19 mouse cellular contexts compared by ENCODE assay signal in the genomic region with DNA sequence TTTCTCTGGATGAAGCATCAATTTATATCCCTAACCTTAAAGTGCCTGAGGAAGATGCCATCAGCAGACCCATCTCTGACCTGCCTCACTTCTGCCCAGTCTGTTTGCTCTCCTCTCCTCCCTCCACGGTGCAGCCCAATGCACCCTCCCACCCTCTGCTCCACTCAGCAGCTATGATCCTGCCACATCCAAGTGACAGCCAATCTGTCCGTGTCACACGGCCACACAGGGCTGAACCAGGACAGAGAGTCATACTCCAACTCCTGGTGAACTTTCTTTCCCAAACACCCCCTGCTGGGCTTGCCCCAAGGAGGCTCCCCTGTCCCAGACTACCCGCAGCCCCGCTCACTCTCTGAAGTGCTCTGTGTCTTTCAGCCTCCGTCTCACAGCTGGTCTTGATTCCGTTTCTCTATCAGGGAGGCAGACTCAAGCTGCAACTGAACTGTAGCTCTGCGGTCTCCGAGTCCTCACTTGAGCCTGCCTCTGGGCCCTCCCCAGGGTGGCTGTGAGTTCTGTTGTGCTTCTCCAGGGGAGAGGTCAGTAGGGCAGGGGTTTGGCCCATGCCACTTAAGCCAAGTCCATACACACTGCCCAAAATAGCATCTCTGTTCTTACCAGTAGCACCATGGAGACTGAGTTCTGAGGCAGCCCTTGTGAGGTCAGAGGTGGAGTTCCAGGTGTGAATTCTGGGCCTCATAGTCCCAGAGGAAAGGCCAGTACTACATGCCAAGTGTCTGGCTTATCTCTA. TPM values are rescaled to one million over a fixed set of nuclear protein-coding genes. Genes with fewer than 3 reads are reported as not detected.
DNase-seq lines count a peak whose midpoint lies in the region; ATAC-seq and TF ChIP-seq lines count a peak whose summit lies in the region.
"Had no signal": no experiment of that assay in that cellular context is flagged by ENCODE, and none has a peak within 500 bp of the region (broad histone marks: within the 10 kb centered on the region; RNA-seq: fewer than 3 reads in every experiment).

TSS of gene Aqp7 (minus strand) at position 616 of the 748 bp plus-strand sequence.

- no peak for TF ChIP-seq CTCF in small intestine, adult 2 months (IDR thresholded peaks at IDR 0.05; ENCODE audit: extremely low read depth, insufficient read length, insufficient replicate concordance, low read depth, low read length)

- TF ChIP-seq POLR2A in small intestine, adult 2 months (IDR thresholded peaks at IDR 0.05; ENCODE audit: low read depth, low read length), result no peak

- 52% methylated on average over 9 of the region's 9 CpGs for WGBS in neural tube, embryonic 14.5 days
- WGBS in neural tube, embryonic 15.5 days, result 59% methylated on average over 9 of the region's 9 CpGs
- WGBS in embryonic facial prominence, embryonic 13.5 days, result 13% methylated on average over 9 of the region's 9 CpGs
- 22% methylated on average over 9 of the region's 9 CpGs for WGBS in heart, embryonic 14.5 days
- 58% methylated on average over 9 of the region's 9 CpGs for WGBS in small intestine, adult 2 months

- H3K9ac ChIP-seq in neural tube, embryonic 14.5 days (replicated peaks; ENCODE audit: low read depth, low read length), result 0 out of 2 replicates have a peak within 1 kb of the TSS, but pooled peaks have one; percentile 11
- H3K9ac ChIP-seq in neural tube, embryonic 15.5 days (replicated peaks), result no peak within 1 kb of the TSS
- H3K9ac ChIP-seq in embryonic facial prominence, embryonic 13.5 days, result peak within 1 kb of the TSS; percentile 51
- H3K9ac ChIP-seq in heart, embryonic 14.5 days (ENCODE audit: low read length), result 0 out of 2 replicates have a peak within 1 kb of the TSS, but pooled peaks have one; percentile 13
- H3K9ac ChIP-seq: liver, embryonic 14.5 days had no signal

- H3K27ac ChIP-seq in neural tube, embryonic 14.5 days (ENCODE audit: low read depth, low read length), result no peak within 1 kb of the TSS
- no peak within 1 kb of the TSS for H3K27ac ChIP-seq in neural tube, embryonic 15.5 days (replicated peaks)
- H3K27ac ChIP-seq in embryonic facial prominence, embryonic 13.5 days, result peak within 1 kb of the TSS; percentile 18; the same call in 1 of the 2 replicates
- no peak within 1 kb of the TSS for H3K27ac ChIP-seq in heart, embryonic 14.5 days (replicated peaks in 1 of 2; ENCODE audit: control insufficient read depth in 1 of 2, insufficient read depth in 1 of 2, low read depth in 2 of 2, low read length in 2 of 2)
- no peak within 1 kb of the TSS for H3K27ac ChIP-seq in small intestine, adult 2 months (ENCODE audit: insufficient read depth, low read depth, low read length)
- H3K27ac ChIP-seq: liver, embryonic 14.5 days had no signal

- ATAC-seq in neural tube, embryonic 14.5 days (ENCODE audit: low read depth), result no peak
- ATAC-seq in neural tube, embryonic 15.5 days (ENCODE audit: low FRiP score), result no peak
- 0 out of 2 replicates have a peak, but pooled peaks have one; percentile 9 for ATAC-seq in embryonic facial prominence, embryonic 13.5 days (ENCODE audit: insufficient number of reproducible peaks, insufficient read depth, low FRiP score, low TSS enrichment, low read depth)
- ATAC-seq in heart, embryonic 14.5 days (ENCODE audit: insufficient number of reproducible peaks, insufficient read depth, low FRiP score, low read depth), result 0 out of 2 replicates have a peak, but pooled peaks have one; percentile 45

- no peak within 1 kb of the TSS for H3K4me3 ChIP-seq in neural tube, embryonic 14.5 days (ENCODE audit: low read depth, low read length)
- no peak within 1 kb of the TSS for H3K4me3 ChIP-seq in neural tube, embryonic 15.5 days (replicated peaks)
- no peak within 1 kb of the TSS for H3K4me3 ChIP-seq in embryonic facial prominence, embryonic 13.5 days
- no peak within 1 kb of the TSS for H3K4me3 ChIP-seq in heart, embryonic 14.5 days (ENCODE audit: control insufficient read depth in 1 of 2, insufficient read depth in 1 of 2, low read depth in 1 of 2, low read length in 2 of 2)
- H3K4me3 ChIP-seq in small intestine, adult 2 months (ENCODE audit: low read depth, low read length), result no peak within 1 kb of the TSS
- H3K4me3 ChIP-seq: megakaryocyte, embryonic 14.5 days; myocyte had no signal

- no peaks in the 10 kb centered on the region for H3K9me3 ChIP-seq in neural tube, embryonic 14.5 days (ENCODE audit: control insufficient read depth, low read length)
- H3K9me3 ChIP-seq in neural tube, embryonic 15.5 days (replicated peaks), result no peaks in the 10 kb centered on the region
- no peaks in the 10 kb centered on the region for H3K9me3 ChIP-seq in embryonic facial prominence, embryonic 13.5 days
- H3K9me3 ChIP-seq in heart, embryonic 14.5 days (ENCODE audit: control insufficient read depth, low read length), result no peaks in the 10 kb centered on the region
- H3K9me3 ChIP-seq: megakaryocyte, embryonic 14.5 days had no signal

- DNase-seq in retina, embryonic 14.5 days (ENCODE audit: low spot score), result no peak
- no peak for DNase-seq in layer of hippocampus, adult 11-12 months (ENCODE audit: low spot score)
- DNase-seq in layer of hippocampus, adult 18-20 months (ENCODE audit: low spot score in 2 of 2), result no peak
- DNase-seq: cerebellum, postnatal 36 days; kidney, adult 8-10 months; retina, postnatal 1 day; thymus, postnatal 36 days had no signal

- no peaks in the 10 kb centered on the region for H3K36me3 ChIP-seq in neural tube, embryonic 14.5 days (ENCODE audit: control insufficient read depth, insufficient read depth, low read length)
- no peaks in the 10 kb centered on the region for H3K36me3 ChIP-seq in neural tube, embryonic 15.5 days
- no peaks in the 10 kb centered on the region for H3K36me3 ChIP-seq in embryonic facial prominence, embryonic 13.5 days
- no peaks in the 10 kb centered on the region for H3K36me3 ChIP-seq in heart, embryonic 14.5 days (ENCODE audit: control insufficient read depth, insufficient read depth, low read length)
- no peaks in the 10 kb centered on the region for H3K36me3 ChIP-seq in small intestine, adult 2 months (ENCODE audit: control insufficient read depth, insufficient read depth, low read length)

- no peaks in the 10 kb centered on the region for H3K4me1 ChIP-seq in neural tube, embryonic 14.5 days (ENCODE audit: control insufficient read depth, insufficient read depth, low read length)
- peaks cover 5% of the 10 kb centered on the region for H3K4me1 ChIP-seq in neural tube, embryonic 15.5 days
- H3K4me1 ChIP-seq in embryonic facial prominence, embryonic 13.5 days, result peaks cover 12% of the 10 kb centered on the region
- peaks cover 11 to 14% of the 10 kb centered on the region in 2 experiments for H3K4me1 ChIP-seq in heart, embryonic 14.5 days (ENCODE audit: control insufficient read depth in 2 of 2, insufficient read depth in 2 of 2, low read length in 2 of 2)
- H3K4me1 ChIP-seq in small intestine, adult 2 months (ENCODE audit: control insufficient read depth, insufficient read depth, insufficient read length, low read length), result peaks cover 11% of the 10 kb centered on the region; the same call in 1 of the 2 replicates

- no peak within 1 kb of the TSS for H3K4me2 ChIP-seq in neural tube, embryonic 14.5 days (ENCODE audit: low read depth, low read length)
- no peak within 1 kb of the TSS for H3K4me2 ChIP-seq in neural tube, embryonic 15.5 days
- H3K4me2 ChIP-seq in embryonic facial prominence, embryonic 13.5 days, result peak within 1 kb of the TSS; percentile 5; the same call in 1 of the 2 replicates
- no peak within 1 kb of the TSS for H3K4me2 ChIP-seq in heart, embryonic 14.5 days (ENCODE audit: low read length)

- no peaks in the 10 kb centered on the region for H3K27me3 ChIP-seq in neural tube, embryonic 14.5 days (ENCODE audit: control insufficient read depth, insufficient read depth, low read length)
- H3K27me3 ChIP-seq in neural tube, embryonic 15.5 days (replicated peaks), result no peaks in the 10 kb centered on the region
- no peaks in the 10 kb centered on the region for H3K27me3 ChIP-seq in embryonic facial prominence, embryonic 13.5 days
- no peaks in the 10 kb centered on the region for H3K27me3 ChIP-seq in heart, embryonic 14.5 days (ENCODE audit: control insufficient read depth, insufficient read depth, low read length)
- no peaks in the 10 kb centered on the region for H3K27me3 ChIP-seq in small intestine, adult 2 months (ENCODE audit: control insufficient read depth, insufficient read depth, low read length)

RNA-seq across cellular contexts. Expression of gene Aqp7, which starts in this region (rescaled TPM):
- not detected in 2 replicates for polyA plus RNA-seq in neural tube, embryonic 14.5 days (2014; fragmentation: Nextera tagmentation; extraction: Ambion mirVana)
- polyA plus RNA-seq in neural tube, embryonic 15.5 days (2015; fragmentation: Nextera tagmentation; extraction: Ambion mirVana), result not detected in 2 replicates
- 0.10 and 0.30 TPM in 2 replicates for polyA plus RNA-seq in embryonic facial prominence, embryonic 13.5 days (2015; fragmentation: Nextera tagmentation; extraction: Ambion mirVana)
- polyA plus RNA-seq in heart, embryonic 14.5 days (2014; fragmentation: Nextera tagmentation; extraction: Ambion mirVana), result 0.32 TPM in 1 of 2 replicates, not detected in the other
- polyA plus RNA-seq in small intestine, adult 2 months (2012; rRNA removed), result 7.3 and 21.5 TPM in 2 replicates
- total RNA-seq in layer of hippocampus, adult 18-20 months (2021), result under 1 TPM in 1 of 2 experiments, not detected in 1; 0.15 TPM
- total RNA-seq: CH12.LX; granulocyte monocyte progenitor cell, adult 5-6 weeks; layer of hippocampus, postnatal 25 days had no signal
- polyA plus RNA-seq: brain, embryonic 14.5 days; myocyte had no signal

Comparison
In these comparisons a context has a peak if more than half of its experiments do, and no peak if none do; other contexts are left out.
1. Peak in ATAC-seq, H3K27ac ChIP-seq, H3K9ac ChIP-seq and H3K4me2 ChIP-seq in embryonic facial prominence, embryonic 13.5 days; RNA of the gene not detected or under 1 TPM.
2. Peak in ATAC-seq and H3K9ac ChIP-seq in heart, embryonic 14.5 days; RNA of the gene not detected or under 1 TPM.